Mouse (Mus musculus) bone marrow, adult 2 months (tissue): ENCODE measurements around the gene Lrwd1.

ENCODE experiments used
- CTCF ChIP-seq: fragments of 200-500 bp; IDR thresholded peaks from 2 replicates; pipeline ENCODE4 v1.5.1; 2011; ENCODE audit warnings: low read length, control low read depth; ENCODE audit not compliant: control insufficient read depth, insufficient read depth
- POLR2A ChIP-seq: fragments of 200-500 bp; IDR thresholded peaks from 2 replicates; pipeline ENCODE4 v1.6.1; 2011; ENCODE audit warnings: low read depth, mild to moderate bottlenecking, control low read depth, low read length, borderline replicate concordance; ENCODE audit not compliant: control insufficient read depth

DNA sequence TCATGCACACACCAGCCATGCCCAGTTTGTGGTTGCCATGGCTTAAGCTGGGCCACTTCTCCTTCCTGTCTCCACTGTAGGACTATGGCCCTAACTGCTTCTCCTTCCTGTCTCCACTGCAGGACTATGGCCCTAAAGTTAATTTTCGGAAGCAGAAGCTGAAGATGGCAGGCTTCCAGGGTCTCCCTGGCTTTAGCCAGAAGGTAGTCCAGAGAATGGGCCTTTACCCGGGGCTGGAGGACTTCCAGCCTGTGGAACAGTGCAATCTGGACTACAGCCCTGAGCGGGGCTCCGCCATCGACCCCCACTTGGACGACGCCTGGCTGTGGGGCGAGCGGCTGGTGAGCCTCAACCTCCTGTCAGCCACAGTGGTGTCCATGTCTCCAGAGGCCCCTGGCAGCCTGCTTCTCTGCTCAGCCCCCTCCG is 4.2 kb upstream of the Lrwd1 start:
- TF ChIP-seq CTCF (no peak), POLR2A (no peak)
